Mouse (Mus musculus): ENCODE data around the gene Npepps. TPM values are rescaled to one million over a fixed set of nuclear protein-coding genes. Genes with fewer than 3 reads are reported as not detected.

Npepps gene
- polyA plus RNA-seq, 2 experiments, result 8.5 to 15.1 TPM

DNA sequence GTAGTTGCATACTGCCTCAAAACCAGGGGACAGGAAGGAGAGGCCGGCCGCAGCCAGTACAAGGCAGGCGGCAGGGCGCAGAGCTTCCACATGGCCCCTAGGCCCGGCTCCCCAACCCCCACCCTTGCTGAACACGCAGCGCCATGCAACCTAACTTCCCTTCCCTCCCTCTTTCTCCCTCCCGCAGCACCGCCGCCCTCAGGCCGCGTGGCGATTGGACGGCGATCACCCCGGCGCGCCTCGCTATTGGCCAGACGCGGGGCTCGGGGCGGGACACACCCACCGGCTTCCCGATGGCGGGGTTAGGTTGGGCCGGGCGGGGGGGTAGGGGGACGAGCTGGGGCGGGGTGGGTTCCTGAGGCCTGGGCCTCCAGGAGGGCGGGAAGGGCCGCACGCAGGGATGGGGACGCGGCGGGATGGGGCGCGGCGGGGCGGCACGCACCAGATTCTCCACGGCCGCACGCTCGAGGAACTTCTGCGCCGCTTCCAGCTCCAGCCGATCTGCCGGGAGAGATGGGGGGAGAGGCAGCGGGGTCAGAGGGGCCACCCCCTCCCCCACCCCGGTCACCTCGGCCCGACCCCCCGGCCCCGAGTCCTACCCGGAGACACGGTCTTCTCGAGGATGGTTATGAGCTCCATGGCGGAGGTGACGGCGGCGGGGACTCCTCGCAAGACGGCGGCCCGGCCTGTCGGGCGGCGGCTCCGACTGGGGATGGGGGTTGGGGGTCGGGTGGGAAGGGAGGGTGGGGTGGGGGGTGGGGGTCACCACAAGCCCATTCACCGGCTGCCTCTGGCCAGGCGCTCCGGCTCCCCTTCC lies 93.3 kb downstream of the Npepps start:
- Histone ChIP-seq H3K27me3 (ENCODE audit: control insufficient read depth, insufficient read depth, low read length) (no peaks in the 10 kb centered on the region), H3K4me2 (ENCODE audit: low read depth) (peak overlapping the region; percentile 98), H3K4me1 (replicated peaks; ENCODE audit: control insufficient read depth in 2 of 2, insufficient read depth in 2 of 2, low read length in 1 of 2) (peaks cover 22% of the 10 kb centered on the region in 2 experiments), H3K4me3 (ENCODE audit: insufficient read depth in 1 of 2, low read depth in 2 of 2, low read length in 2 of 2) (peak overlapping the region; percentile 94 to 98), H3K36me3 (replicated peaks; ENCODE audit: control insufficient read depth, insufficient read depth, low read depth) (peaks cover 43% of the 10 kb centered on the region), H3K27ac (peak overlapping the region; percentile 92), H3K9ac (replicated peaks) (peak overlapping the region; percentile 99), H3K9me3 (ENCODE audit: control insufficient read depth, low read length) (no peaks in the 10 kb centered on the region)
- DNase-seq (ENCODE audit: low read depth in 3 of 3, low spot score in 3 of 3) (peak; percentile 89 to 92 (median 92)), ATAC-seq (ENCODE audit: insufficient read depth) (peak; percentile 60)
- TF ChIP-seq EP300 (IDR thresholded peaks at IDR 0.05; ENCODE audit: low read depth), result no peak
- no peak for TF ChIP-seq CTCF (IDR thresholded peaks at IDR 0.05; ENCODE audit: low read depth)
- under 1% methylated on average over 68 of the region's 74 CpGs for WGBS (ENCODE audit: insufficient replicate concordance)

DNA sequence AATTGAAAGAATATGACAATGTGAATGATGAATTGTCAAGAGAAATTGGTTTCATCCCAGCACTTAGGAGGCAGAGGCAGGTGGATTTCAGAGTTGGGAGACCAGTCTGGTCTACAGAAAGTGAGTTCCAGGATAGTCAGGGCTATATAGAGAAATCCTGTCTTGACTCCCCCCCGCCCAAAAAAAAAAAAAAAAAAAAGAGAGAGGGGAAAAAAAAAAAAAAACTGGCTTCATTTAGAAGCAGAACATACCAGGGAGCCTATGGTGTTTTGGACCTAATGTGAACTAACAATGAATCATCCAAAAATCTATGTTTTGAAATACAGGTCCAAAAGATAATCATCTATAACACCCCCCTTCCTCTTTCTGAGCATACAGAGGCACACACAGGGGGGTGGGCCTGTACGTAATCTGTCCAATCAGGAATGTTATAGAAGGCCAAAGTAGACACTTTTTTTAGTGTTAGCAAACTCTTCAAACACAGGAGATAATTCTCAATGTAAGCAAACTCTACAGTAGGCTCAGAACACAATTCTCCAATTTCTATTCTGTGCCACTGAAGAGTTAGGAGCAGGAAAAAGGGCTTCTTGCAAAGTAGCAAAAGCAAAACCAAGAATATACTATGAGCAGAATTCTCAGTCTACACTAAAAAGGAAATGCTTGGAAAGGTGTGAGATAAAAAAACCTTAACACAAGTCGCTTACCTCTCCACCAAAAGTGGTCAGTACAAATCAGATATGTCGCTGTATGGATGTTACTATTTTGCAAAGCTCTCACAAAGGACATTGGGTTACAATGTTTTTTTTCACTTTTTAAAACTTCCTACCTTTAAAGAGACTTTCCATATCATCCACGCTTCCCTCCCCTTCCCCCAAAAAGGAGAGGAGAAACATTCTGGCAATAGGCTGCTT lies 94.5 kb downstream of the Npepps start:
- H3K36me3 ChIP-seq (replicated peaks; ENCODE audit: control insufficient read depth, insufficient read depth, low read depth), result peaks cover 55% of the 10 kb centered on the region
- no peak for TF ChIP-seq EP300 (IDR thresholded peaks at IDR 0.05; ENCODE audit: low read depth)
- TF ChIP-seq CTCF (IDR thresholded peaks at IDR 0.05; ENCODE audit: low read depth), result no peak
- ATAC-seq (ENCODE audit: insufficient read depth), result no peak
- 20% methylated on average over 5 of the region's 5 CpGs for WGBS (ENCODE audit: insufficient replicate concordance)
- peak overlapping the region; percentile 92 to 98 for H3K4me3 ChIP-seq (ENCODE audit: insufficient read depth in 1 of 2, low read depth in 2 of 2, low read length in 2 of 2)
- peak overlapping the region; percentile 98 for H3K4me2 ChIP-seq (ENCODE audit: low read depth)
- H3K4me1 ChIP-seq (replicated peaks; ENCODE audit: control insufficient read depth in 2 of 2, insufficient read depth in 2 of 2, low read length in 1 of 2), result peaks cover 22% of the 10 kb centered on the region in 2 experiments
- H3K27ac ChIP-seq, result no peak overlapping the region
- H3K9me3 ChIP-seq (ENCODE audit: control insufficient read depth, low read length), result no peaks in the 10 kb centered on the region
- peak overlapping the region; percentile 72 for H3K9ac ChIP-seq (replicated peaks)
- DNase-seq (ENCODE audit: low read depth in 3 of 3, low spot score in 3 of 3), result no peak
- H3K27me3 ChIP-seq (ENCODE audit: control insufficient read depth, insufficient read depth, low read length), result no peaks in the 10 kb centered on the region

DNA sequence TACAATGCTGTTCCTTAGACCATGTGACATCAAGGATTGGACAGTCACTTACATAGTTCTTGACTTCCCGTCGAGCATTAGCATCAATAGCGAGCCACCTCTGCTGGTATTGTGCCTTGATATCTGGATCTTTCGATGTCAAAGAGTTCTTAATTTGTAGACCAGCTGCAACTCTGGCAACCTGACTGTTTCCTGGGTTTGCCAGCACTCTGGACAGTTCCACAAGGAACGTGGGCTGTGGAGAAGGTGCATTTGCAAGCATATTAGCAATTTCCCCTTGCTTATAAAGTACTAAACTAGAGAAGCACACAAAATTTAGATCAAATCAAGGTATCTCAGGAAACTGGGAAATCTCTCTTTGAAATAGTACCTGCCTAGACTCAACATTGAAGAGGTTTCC lies 95.6 kb downstream of the Npepps start:
- peaks cover 22% of the 10 kb centered on the region in 2 experiments for H3K4me1 ChIP-seq (replicated peaks; ENCODE audit: control insufficient read depth in 2 of 2, insufficient read depth in 2 of 2, low read length in 1 of 2)
- no peak for DNase-seq (ENCODE audit: low read depth in 3 of 3, low spot score in 3 of 3)
- peak overlapping the region; percentile 13; the same call in 1 of the 2 replicates for H3K9ac ChIP-seq (replicated peaks)
- peak overlapping the region; percentile 98; the same call in 1 of the 2 replicates for H3K4me2 ChIP-seq (ENCODE audit: low read depth)
- no peaks in the 10 kb centered on the region for H3K9me3 ChIP-seq (ENCODE audit: control insufficient read depth, low read length)
- H3K4me3 ChIP-seq (ENCODE audit: insufficient read depth in 1 of 2, low read depth in 2 of 2, low read length in 2 of 2), result peak overlapping the region in 1 of 2 experiments; percentile 98; a peak in 1 of 4 replicates
- no peak for TF ChIP-seq CTCF (IDR thresholded peaks at IDR 0.05; ENCODE audit: low read depth)
- TF ChIP-seq EP300 (IDR thresholded peaks at IDR 0.05; ENCODE audit: low read depth), result no peak
- no peak overlapping the region for H3K27ac ChIP-seq
- no peaks in the 10 kb centered on the region for H3K27me3 ChIP-seq (ENCODE audit: control insufficient read depth, insufficient read depth, low read length)
- 72% methylated on average over 5 of the region's 5 CpGs for WGBS (ENCODE audit: insufficient replicate concordance)
- peaks cover 66% of the 10 kb centered on the region for H3K36me3 ChIP-seq (replicated peaks; ENCODE audit: control insufficient read depth, insufficient read depth, low read depth)
- ATAC-seq (ENCODE audit: insufficient read depth), result no peak

DNA sequence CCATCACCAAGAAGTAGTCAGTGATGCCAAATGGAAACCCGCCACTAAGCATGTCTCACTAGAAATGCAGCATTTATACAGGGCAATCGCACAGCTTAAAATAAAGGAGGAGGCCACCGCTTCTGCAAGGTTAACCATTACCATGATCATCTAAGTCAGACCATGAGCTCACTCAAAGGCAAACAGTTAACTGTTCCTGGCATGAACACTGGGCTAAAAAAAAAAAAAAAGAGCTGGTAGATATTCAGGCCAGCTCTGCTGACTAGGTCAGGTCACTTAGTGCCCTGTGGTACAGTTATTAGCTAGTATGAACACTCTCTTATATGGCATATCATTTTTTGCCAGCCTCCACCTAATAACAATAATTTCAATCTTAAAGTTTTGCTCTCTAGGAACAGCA lies 98.0 kb downstream of the Npepps start:
- ATAC-seq (ENCODE audit: insufficient read depth) (no peak), DNase-seq (ENCODE audit: low read depth in 3 of 3, low spot score in 3 of 3) (no peak)
- Histone ChIP-seq H3K9ac (replicated peaks) (no peak overlapping the region), H3K9me3 (ENCODE audit: control insufficient read depth, low read length) (no peaks in the 10 kb centered on the region), H3K4me1 (replicated peaks; ENCODE audit: control insufficient read depth in 2 of 2, insufficient read depth in 2 of 2, low read length in 1 of 2) (peaks cover 14 to 16% of the 10 kb centered on the region in 2 experiments), H3K27me3 (ENCODE audit: control insufficient read depth, insufficient read depth, low read length) (no peaks in the 10 kb centered on the region), H3K4me3 (ENCODE audit: insufficient read depth in 1 of 2, low read depth in 2 of 2, low read length in 2 of 2) (no peak overlapping the region), H3K27ac (no peak overlapping the region), H3K4me2 (ENCODE audit: low read depth) (no peak overlapping the region), H3K36me3 (replicated peaks; ENCODE audit: control insufficient read depth, insufficient read depth, low read depth) (peaks cover 90% of the 10 kb centered on the region)
- WGBS (ENCODE audit: insufficient replicate concordance), result 80% methylated on average over 3 of the region's 3 CpGs
- no peak for TF ChIP-seq CTCF (IDR thresholded peaks at IDR 0.05; ENCODE audit: low read depth)
- TF ChIP-seq EP300 (IDR thresholded peaks at IDR 0.05; ENCODE audit: low read depth), result no peak
